Mouse (Mus musculus): Measurements from ENCODE around the gene Plcd3.

Gene Plcd3

DNA sequence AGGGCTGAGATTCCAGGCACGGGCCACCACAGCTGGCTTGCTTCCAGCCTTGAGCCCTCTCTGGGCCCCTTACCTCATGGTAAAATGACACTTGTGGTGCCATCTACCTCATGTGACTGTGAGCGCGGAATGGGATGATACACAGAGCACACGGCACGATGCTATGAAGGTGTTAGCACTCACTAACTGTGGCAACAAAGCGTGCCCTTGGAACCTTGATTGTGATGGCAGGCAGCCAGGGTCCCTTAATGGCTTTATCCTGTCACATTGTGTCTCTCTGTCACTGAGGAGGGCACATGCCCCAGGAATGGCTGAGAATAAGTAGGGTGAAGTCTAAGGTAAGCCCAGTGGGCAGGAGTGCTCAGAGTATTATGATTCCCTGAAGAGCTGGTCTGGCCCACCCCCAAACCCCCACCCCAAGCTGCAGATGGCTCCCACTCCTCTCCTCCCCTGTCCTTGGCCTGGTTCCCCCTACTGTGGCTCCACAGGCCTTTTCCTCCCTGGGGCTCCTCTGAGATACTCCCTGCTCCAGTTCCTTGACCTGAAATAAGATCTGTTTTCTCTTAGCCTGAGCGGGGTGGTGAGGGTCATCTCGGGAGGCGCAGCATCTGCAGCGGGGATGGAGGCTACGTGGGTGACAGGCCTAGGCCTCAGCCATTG lies 2.8 kb downstream of the Plcd3 start:
- no peak for DNase-seq (ENCODE audit: extremely low read depth, low read depth, low spot score)

GRCm38 (mm10) chr11:103096979-103097894 lies 4.2 kb downstream of the Plcd3 start:
- DNase-seq (ENCODE audit: extremely low read depth, low read depth, low spot score) = no peak

DNA sequence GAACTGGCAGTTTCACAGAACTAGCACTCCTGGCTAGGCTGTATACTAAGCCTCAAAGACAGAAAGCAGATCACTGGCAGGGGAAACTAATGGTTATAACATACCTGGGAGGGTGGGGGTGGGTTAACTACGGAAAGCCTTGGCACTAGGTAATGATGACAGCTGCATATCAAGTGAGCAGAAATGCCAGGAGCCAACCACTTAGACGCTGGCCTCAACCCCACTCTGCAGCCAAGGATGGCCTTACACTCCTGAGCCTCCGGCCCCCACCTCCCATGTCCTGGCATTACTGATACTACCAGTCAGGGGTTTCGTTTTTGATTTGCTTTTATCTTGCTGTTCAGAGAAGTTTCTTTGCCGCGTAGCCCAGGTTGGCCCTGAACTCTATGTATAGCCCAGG lies 5.7 kb downstream of the Plcd3 start:
- DNase-seq (ENCODE audit: extremely low read depth, low read depth, low spot score) = no peak

DNA sequence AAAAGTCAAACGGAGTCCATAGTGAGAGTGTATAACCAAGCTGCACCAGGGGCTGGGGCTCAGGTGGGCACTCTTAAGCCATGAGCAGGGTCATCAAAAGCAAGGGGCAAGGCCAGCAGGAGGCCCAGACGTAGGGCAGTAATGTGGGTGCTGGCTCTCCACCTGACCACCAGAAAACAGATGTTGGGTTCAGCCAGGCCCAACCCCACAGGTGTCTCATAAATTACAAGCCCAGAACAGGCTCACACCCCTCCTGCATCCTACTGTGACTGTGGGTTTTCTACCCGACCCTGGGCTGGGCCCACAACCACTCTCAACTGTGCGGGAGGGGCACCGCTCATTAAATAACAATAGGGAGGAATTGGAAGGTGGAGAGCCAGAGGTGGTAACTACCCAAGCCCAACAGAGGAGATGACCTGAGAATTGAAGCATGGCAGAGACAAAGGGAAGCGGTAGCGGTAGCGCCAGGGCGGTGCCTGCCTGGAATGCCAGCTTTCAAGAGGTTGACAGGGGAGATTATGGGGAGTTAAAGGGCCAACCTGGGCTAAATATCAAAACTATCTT lies 6.3 kb downstream of the Plcd3 start:
- no peak for DNase-seq (ENCODE audit: extremely low read depth, low read depth, low spot score)

- DNase-seq (ENCODE audit: extremely low read depth, low read depth, low spot score) = no peak
Observed at GRCm38 (mm10) chr11:103093862-103094833, 7.3 kb downstream of the Plcd3 start.

DNA sequence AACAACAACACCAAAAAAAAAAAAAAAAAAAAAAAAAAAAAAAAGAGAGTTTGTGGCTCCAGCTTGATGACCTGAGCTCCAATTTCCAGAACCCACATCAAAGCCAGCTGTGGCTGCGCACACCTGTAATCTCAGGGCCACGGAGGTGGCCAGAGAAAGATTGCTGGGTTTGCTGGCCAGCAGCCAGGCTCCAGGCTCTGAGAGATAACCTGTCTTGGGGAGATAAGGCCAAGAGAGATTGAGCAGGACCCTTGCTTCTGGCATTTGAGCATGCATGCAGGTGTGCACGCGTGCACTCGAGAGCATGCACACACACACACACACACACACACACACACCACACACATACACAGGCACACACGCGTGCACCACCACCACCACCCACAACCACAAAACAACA lies 8.2 kb downstream of the Plcd3 start:
- no peak for DNase-seq (ENCODE audit: extremely low read depth, low read depth, low spot score)

GRCm38 (mm10) chr11:103081631-103082030 lies 19.8 kb downstream of the Plcd3 start:
- DNase-seq (ENCODE audit: extremely low read depth, low read depth, low spot score) = no peak

DNA sequence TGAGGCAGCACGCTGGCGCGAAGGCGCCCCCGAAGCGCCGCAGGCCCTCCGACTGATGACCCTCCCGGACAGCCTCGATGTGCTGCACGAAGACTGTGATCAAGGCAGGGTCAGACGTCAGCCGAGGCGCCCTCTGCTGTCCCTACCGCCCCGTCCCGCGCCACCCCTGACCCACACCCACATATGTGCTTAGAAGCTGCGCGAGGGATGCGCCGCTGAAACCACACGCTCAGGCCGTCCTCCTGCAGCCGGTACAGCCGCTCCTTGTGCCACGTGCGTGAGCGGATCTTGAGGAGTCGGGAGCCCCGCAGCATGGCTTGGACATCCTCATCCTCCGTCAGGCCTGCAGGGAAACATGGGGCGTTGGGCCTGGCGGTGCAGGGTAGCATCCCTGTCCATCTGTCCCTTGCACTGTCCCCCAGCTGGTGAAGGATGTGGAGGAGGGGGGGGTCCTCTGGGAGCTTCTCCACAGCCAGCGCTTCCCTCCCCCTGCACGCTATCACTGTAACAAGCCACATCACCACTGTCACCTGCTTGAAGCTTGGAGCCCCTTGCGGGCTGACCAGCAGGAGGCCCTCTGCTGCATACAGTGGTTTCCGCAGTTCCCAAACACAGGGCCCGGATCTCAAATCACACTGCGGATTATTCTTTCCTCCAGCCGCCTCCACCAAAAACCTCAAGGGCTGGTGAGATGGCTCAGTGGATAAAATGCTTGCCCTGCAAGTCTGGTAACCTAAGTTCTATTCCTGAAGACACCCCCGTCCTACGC lies 21.0 kb downstream of the Plcd3 start:
- DNase-seq (ENCODE audit: extremely low read depth, low read depth, low spot score) = no peak

GRCm38 (mm10) chr11:103078131-103078530 lies 23.3 kb downstream of the Plcd3 start:
- no peak for DNase-seq (ENCODE audit: extremely low read depth, low read depth, low spot score)

- DNase-seq (ENCODE audit: extremely low read depth, low read depth, low spot score) = no peak
Observed at GRCm38 (mm10) chr11:103076581-103076980, 24.9 kb downstream of the Plcd3 start.

GRCm38 (mm10) chr11:103076010-103076409 lies 25.4 kb downstream of the Plcd3 start:
- no peak for DNase-seq (ENCODE audit: extremely low read depth, low read depth, low spot score)

DNA sequence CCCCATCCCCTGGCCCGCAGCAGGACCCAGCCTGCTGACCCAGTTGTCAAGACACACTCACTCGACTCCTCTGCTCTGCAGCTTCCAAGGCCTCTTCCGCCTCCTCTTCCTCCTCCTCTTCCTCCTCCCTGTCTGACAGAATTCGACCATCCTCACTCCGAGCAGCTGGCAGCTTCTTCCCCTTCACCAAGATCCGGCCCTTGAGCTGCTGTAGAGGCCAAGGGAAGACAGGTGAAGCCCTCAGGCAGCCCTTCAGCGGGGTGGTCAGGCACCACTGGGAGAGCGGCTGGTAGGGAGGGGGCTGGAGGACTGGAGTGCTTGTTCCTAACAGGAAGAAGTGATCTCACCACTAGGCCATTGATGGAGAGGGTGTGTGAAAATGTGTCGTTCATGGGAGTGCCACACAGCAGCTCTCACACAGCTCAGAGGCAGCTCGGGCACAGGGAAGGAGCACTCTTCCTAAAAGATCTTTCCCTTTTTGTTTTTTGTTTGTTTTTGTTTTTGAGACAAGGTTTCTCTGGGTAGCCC lies 26.6 kb downstream of the Plcd3 start:
- DNase-seq (ENCODE audit: extremely low read depth, low read depth, low spot score) = no peak

DNA sequence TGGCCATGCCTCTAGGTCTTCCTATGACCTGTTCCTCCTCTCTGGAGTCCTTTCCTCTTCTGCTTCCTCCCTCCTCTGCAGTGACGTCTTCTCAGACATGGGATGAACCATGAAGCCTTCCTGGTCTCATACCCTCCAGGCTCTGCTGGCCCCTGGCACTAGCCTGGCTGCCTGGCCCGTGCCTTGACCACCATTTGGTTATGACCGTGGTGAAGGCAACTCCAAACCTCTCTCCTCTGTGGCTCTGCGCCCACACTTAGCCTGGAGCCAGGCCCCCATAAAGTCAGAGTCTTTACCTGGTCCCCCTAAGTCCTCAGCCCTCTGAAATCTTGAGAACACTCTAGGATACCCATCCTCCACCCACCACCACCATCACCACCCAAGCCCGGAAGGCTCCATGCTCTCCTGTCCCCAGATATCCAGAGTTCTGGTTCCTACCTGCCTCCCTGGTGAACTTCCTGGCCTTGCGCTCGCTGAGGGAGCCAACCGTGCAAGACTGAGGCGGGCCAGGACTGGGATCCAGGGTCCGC lies 27.3 kb downstream of the Plcd3 start:
- no peak for DNase-seq (ENCODE audit: extremely low read depth, low read depth, low spot score)

- DNase-seq (ENCODE audit: extremely low read depth, low read depth, low spot score) = no peak
Observed at GRCm38 (mm10) chr11:103073671-103074070, 27.8 kb downstream of the Plcd3 start.

- DNase-seq (ENCODE audit: extremely low read depth, low read depth, low spot score) = no peak
Observed at GRCm38 (mm10) chr11:103070322-103070880, 31.1 kb downstream of the Plcd3 start.

DNA sequence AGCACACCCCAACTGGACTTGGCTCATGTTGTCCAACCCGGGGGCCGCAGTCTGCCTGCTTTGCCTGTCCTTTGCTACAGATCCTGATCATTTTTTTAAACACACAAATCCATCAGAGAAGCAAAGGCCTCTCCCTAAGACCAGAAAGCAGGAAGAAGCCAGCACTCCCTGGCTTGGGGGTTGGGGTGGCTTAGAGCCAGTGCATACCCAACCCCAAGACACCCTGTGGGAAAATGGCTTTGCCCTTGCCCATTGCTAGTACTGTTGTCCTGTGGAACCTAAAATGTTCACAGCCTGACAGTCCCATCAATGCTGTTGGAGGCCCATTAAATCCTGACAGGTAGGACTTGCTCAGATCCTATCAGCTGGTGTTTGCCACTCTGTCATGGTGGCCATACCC lies 31.7 kb downstream of the Plcd3 start:
- no peak for DNase-seq (ENCODE audit: extremely low read depth, low read depth, low spot score)

DNA sequence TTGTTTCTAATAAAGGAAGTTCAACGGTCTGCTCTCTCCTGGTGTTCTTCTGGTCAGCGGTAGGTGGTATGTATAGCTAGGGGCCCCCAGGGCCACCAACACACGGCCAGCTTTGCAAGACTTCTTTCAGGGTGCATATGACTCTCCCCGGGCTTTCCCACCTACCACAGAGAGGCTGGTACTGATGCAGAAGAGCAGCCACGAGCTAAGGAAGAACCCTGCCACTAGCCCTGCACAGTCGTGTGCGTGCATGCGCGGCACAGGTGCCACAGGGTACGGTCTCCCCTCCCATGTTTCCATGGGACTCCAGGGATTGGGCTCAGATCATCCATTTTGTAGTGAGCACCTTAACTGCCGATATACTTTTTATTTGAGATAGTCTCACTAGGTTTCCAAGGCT lies 32.6 kb downstream of the Plcd3 start:
- no peak for DNase-seq (ENCODE audit: extremely low read depth, low read depth, low spot score)

DNA sequence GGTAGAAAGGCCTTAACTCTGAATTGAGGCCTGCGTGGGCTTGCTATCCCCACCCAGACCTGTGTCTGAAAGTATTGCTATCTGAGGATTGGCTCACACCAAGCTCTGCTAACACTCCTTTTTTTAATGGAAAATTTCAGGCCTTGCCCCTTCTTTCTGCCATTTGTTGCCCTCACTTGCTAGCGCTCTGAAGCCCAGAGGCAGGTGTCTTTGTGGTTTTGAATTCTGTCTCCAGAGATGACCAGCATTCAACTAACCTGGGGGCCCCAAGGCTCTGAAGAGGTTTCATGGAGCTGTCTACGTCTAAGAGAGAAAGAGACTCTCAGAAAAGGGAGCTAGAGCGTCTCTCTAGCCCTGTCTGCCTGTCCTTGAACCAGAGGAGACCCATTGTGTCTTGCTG lies 33.2 kb downstream of the Plcd3 start:
- no peak for DNase-seq (ENCODE audit: extremely low read depth, low read depth, low spot score)

DNA sequence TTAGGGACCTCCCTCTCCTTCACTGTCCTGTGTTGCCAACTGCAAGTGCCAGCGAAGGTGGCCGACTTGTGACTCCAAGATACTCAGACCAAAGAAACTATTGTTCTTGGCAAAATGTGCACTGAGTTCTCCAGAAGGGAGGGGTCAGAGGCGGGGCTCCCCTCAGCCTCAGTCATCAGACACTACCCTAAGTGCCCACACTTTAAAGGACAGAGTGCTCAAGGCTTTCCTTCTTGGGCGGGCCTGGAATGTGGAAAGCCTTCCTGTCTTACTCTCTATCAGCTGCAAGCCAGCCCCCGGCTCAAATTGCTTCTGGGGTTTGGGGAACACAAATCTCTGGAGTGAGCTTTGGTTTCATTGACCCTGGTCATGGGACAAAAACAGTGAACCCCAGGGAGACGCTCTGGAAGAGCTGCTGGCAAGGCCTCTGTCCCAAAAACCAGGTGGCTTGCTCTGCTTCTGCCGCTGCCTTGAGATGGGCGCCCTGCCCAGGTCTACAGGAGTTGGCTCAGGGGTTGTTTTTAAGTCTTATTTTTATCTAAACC lies 33.9 kb downstream of the Plcd3 start:
- DNase-seq (ENCODE audit: extremely low read depth, low read depth, low spot score) = no peak
